Mouse (Mus musculus) T-helper 17 cell (primary cell): ENCODE data around the gene Spesp1.

Source experiments
- in situ Hi-C, 2 experiments: fragments of 300-600 bp; cut with MboI, MseI; formaldehyde crosslinking; loops; 1 replicate in 1 of 2; 2 replicates in 1 of 2; pipeline ENCODE4 v1.15.1; 2025; ENCODE audit warnings: high pct_unique_total_duplicates in 2 of 2

Gene Spesp1

GRCm38 (mm10) chr9:62246380-62246942 lies 35.5 kb downstream of the Spesp1 start:
- in situ Hi-C loops = loop anchor here in 1 of 2 experiments (5.0 kb wide), 1 partner anchor 279 kb away; no protein-coding TSS in a partner anchor

- in situ Hi-C loops = loop anchor here in 1 of 2 experiments (5.0 kb wide), 1 partner anchor 278 kb away; no protein-coding TSS in a partner anchor
Measured at GRCm38 (mm10) chr9:62245612-62246379, 36.2 kb downstream of the Spesp1 start.

GRCm38 (mm10) chr9:62244612-62245010 lies 37.4 kb downstream of the Spesp1 start:
- in situ Hi-C loops = loop anchor here (5.0 kb wide), 2 partner anchors 212 to 277 kb away; no protein-coding TSS in a partner anchor

GRCm38 (mm10) chr9:62243991-62244611 lies 37.9 kb downstream of the Spesp1 start:
- in situ Hi-C loops = loop anchor here (5.0 kb wide), 1 partner anchor 212 kb away; no protein-coding TSS in a partner anchor

GRCm38 (mm10) chr9:62240036-62240435 lies 42.0 kb downstream of the Spesp1 start:
- in situ Hi-C loops = loop anchor here (5.0 kb wide), 1 partner anchor 208 kb away; no protein-coding TSS in a partner anchor

- in situ Hi-C loops = no loop called here
Measured at GRCm38 (mm10) chr9:62237381-62237980, 44.5 kb downstream of the Spesp1 start.

- in situ Hi-C loops = no loop called here
Measured at GRCm38 (mm10) chr9:62235501-62235900, 46.5 kb downstream of the Spesp1 start.

GRCm38 (mm10) chr9:62232649-62233048 lies 49.4 kb downstream of the Spesp1 start:
- in situ Hi-C loops = loop anchor here in 1 of 2 experiments (5.0 kb wide), 1 partner anchor 280 kb away; no protein-coding TSS in a partner anchor

GRCm38 (mm10) chr9:62231046-62231445 lies 51.0 kb downstream of the Spesp1 start:
- in situ Hi-C loops = loop anchor here in 1 of 2 experiments (5.0 kb wide), 1 partner anchor 279 kb away; no protein-coding TSS in a partner anchor

- in situ Hi-C loops = loop anchor here in 1 of 2 experiments (5.0 kb wide), 1 partner anchor 278 kb away; no protein-coding TSS in a partner anchor
Measured at GRCm38 (mm10) chr9:62229985-62230384, 52.0 kb downstream of the Spesp1 start.

- in situ Hi-C loops = no loop called here
Measured at GRCm38 (mm10) chr9:62222481-62222880, 59.5 kb downstream of the Spesp1 start.

GRCm38 (mm10) chr9:62222029-62222428 lies 60.0 kb downstream of the Spesp1 start:
- in situ Hi-C loops = no loop called here
